ENCODE assay signal across 8 mouse cellular contexts in genomic region chr11:61409051-61409450, GRCm38 (mm10). TPM values are rescaled to one million over a fixed set of nuclear protein-coding genes. Genes with fewer than 3 reads are reported as not detected.
A peak's percentile ranks its signal among the peaks of the same experiment; 100 is the strongest.
DNase-seq lines count a peak whose midpoint lies in the region; ATAC-seq and TF ChIP-seq lines count a peak whose summit lies in the region.

No protein-coding gene starts in this region.

- WGBS in kidney, adult 2 months: 25% methylated on average over 3 of the region's 3 CpGs
- WGBS in forebrain, embryonic 10.5 days: 21% methylated on average over 3 of the region's 3 CpGs
- 25% methylated on average over 3 of the region's 3 CpGs for WGBS in kidney, embryonic 14.5 days
- WGBS in macrophage (ENCODE audit: missing documents): 29% methylated on average over 3 of the region's 3 CpGs

- H3K36me3 ChIP-seq in kidney, adult 2 months (ENCODE audit: control insufficient read depth, insufficient read depth, low read length): no peaks in the 10 kb centered on the region
- no peaks in the 10 kb centered on the region for H3K36me3 ChIP-seq in forebrain, embryonic 10.5 days (replicated peaks)
- H3K36me3 ChIP-seq in kidney, embryonic 14.5 days (ENCODE audit: control insufficient read depth, insufficient read depth, low read length): no peaks in the 10 kb centered on the region
- no peaks in the 10 kb centered on the region for H3K36me3 ChIP-seq in macrophage (ENCODE audit: inconsistent target)

- H3K27ac ChIP-seq in kidney, adult 2 months (ENCODE audit: insufficient read depth, low read depth, low read length): no peak overlapping the region
- H3K27ac ChIP-seq in forebrain, embryonic 10.5 days: peak overlapping the region; percentile 92
- H3K27ac ChIP-seq in kidney, embryonic 14.5 days (ENCODE audit: low read depth, low read length): no peak overlapping the region
- no peak overlapping the region for H3K27ac ChIP-seq in macrophage

- no peaks in the 10 kb centered on the region for H3K79me2 ChIP-seq in macrophage (ENCODE audit: inconsistent target)

- TF ChIP-seq CTCF in kidney, adult 2 months (conservative IDR thresholded peaks at IDR 0.05; ENCODE audit: insufficient read depth, insufficient read length, low read depth, low read length): no peak

- no peaks in the 10 kb centered on the region for H3K27me3 ChIP-seq in kidney, adult 2 months (replicated peaks; ENCODE audit: control insufficient read depth, insufficient read depth, low read length)
- H3K27me3 ChIP-seq in forebrain, embryonic 10.5 days (ENCODE audit: poor library complexity, severe bottlenecking): no peaks in the 10 kb centered on the region
- H3K27me3 ChIP-seq in kidney, embryonic 14.5 days (ENCODE audit: control insufficient read depth, insufficient read depth, low read length): no peaks in the 10 kb centered on the region

- ATAC-seq in kidney, embryonic 14.5 days (ENCODE audit: low FRiP score, low TSS enrichment): no peak
- ATAC-seq in frontal cortex, adult (ENCODE audit: low TSS enrichment): no peak

- H3K9ac ChIP-seq in kidney, embryonic 14.5 days (ENCODE audit: low read depth, low read length): no peak overlapping the region

- H3K9me3 ChIP-seq in forebrain, embryonic 10.5 days: no peaks in the 10 kb centered on the region
- H3K9me3 ChIP-seq in kidney, embryonic 14.5 days (ENCODE audit: control insufficient read depth, low read length): no peaks in the 10 kb centered on the region

- H3K4me2 ChIP-seq in kidney, embryonic 14.5 days (replicated peaks; ENCODE audit: low read depth, low read length): peak overlapping the region; percentile 48

- no peak overlapping the region; the same call in 1 of the 2 replicates for H3K4me3 ChIP-seq in kidney, adult 2 months (ENCODE audit: insufficient read depth, low read depth, low read length)
- peak overlapping the region; percentile 83 for H3K4me3 ChIP-seq in forebrain, embryonic 10.5 days
- peak overlapping the region; percentile 74 for H3K4me3 ChIP-seq in kidney, embryonic 14.5 days (ENCODE audit: low read length)
- peak overlapping the region; percentile 53 for H3K4me3 ChIP-seq in macrophage (ENCODE audit: inconsistent target)

- no peak for TF ChIP-seq POLR2A in kidney, adult 2 months (IDR thresholded peaks at IDR 0.05; ENCODE audit: low read depth, low read length)

- peak; percentile 53 for DNase-seq in kidney, adult 2 months
- DNase-seq in kidney, adult 18-20 months: no peak
- no peak for DNase-seq in forebrain, embryonic 10.5 days (ENCODE audit: extremely low spot score, low spot score)
- DNase-seq in urinary bladder, postnatal 14 days (ENCODE audit: low spot score): no peak
- DNase-seq in gastrocnemius, postnatal 4 days (ENCODE audit: low spot score in 2 of 2): no peak

- no peaks in the 10 kb centered on the region for H3K4me1 ChIP-seq in kidney, adult 2 months (ENCODE audit: control insufficient read depth, insufficient read depth, low read length)
- H3K4me1 ChIP-seq in forebrain, embryonic 10.5 days: no peaks in the 10 kb centered on the region
- H3K4me1 ChIP-seq in kidney, embryonic 14.5 days (ENCODE audit: control insufficient read depth, insufficient read depth, low read length): no peaks in the 10 kb centered on the region

RNA-seq across cellular contexts. Expression of gene Slc47a1, which starts 30.9 kb away (rescaled TPM):
- polyA plus RNA-seq in kidney, adult 2 months (2012; rRNA removed): 395 and 444 TPM in 2 replicates
- polyA plus RNA-seq in forebrain, embryonic 10.5 days (2016; fragmentation: Nextera tagmentation; extraction: Ambion mirVana): 0.17 TPM in 1 of 2 replicates, not detected in the other
- polyA plus RNA-seq in kidney, embryonic 14.5 days (2014; fragmentation: Nextera tagmentation; extraction: Ambion mirVana): 4.3 and 9.1 TPM in 2 replicates
- total RNA-seq in macrophage (2018; cell fraction: chromatin; rRNA removed): under 1 TPM in 7 of 26 experiments, not detected in 19; 0.16 to 0.75 (median 0.29) TPM
- under 1 TPM in 5 of 26 experiments, not detected in 21; 0.05 to 0.19 (median 0.09) TPM for total RNA-seq in macrophage (2018; cell fraction: cytosol; rRNA removed)
- 1 to 10 TPM in 1 of 26 experiments, under 1 TPM in 9, not detected in 16; 0.21 to 1.2 (median 0.40) TPM for total RNA-seq in macrophage (2018; cell fraction: nucleus; rRNA removed)
- polyA plus RNA-seq in macrophage (2018): 0.28 TPM in 1 of 3 replicates, not detected in the others
- 1 to 10 TPM; 2.5 to 3.4 TPM for total RNA-seq in gastrocnemius, postnatal 4 days (2021)

RNA-seq across cellular contexts. Expression of gene Rnf112, which starts 44.9 kb away (rescaled TPM):
- polyA plus RNA-seq in kidney, adult 2 months (2012; rRNA removed): 0.08 and 0.10 TPM in 2 replicates
- 0.26 and 0.36 TPM in 2 replicates for polyA plus RNA-seq in forebrain, embryonic 10.5 days (2016; fragmentation: Nextera tagmentation; extraction: Ambion mirVana)
- 0.08 and 0.26 TPM in 2 replicates for polyA plus RNA-seq in kidney, embryonic 14.5 days (2014; fragmentation: Nextera tagmentation; extraction: Ambion mirVana)
- total RNA-seq in macrophage (2018; cell fraction: chromatin; rRNA removed): not detected
- total RNA-seq in macrophage (2018; cell fraction: cytosol; rRNA removed): not detected
- not detected for total RNA-seq in macrophage (2018; cell fraction: nucleus; rRNA removed)
- not detected in 3 replicates for polyA plus RNA-seq in macrophage (2018)
- total RNA-seq in gastrocnemius, postnatal 4 days (2021): 1 to 10 TPM; 1.5 to 1.6 TPM

Comparison
In these comparisons a context has a peak if more than half of its experiments do, and no peak if none do; other contexts are left out.
1. RNA of gene Slc47a1, which starts 30.9 kb away (polyA plus RNA-seq): 395 to 444 TPM in kidney, adult 2 months; 4.3 to 9.1 TPM in kidney, embryonic 14.5 days, 0.17 TPM in forebrain, embryonic 10.5 days and 0.28 TPM in macrophage; every median in the first group is over 10 times any median in the second.